Mouse (Mus musculus): ENCODE measurements around the gene Fer1l4. TPM values are rescaled to one million over a fixed set of nuclear protein-coding genes. Genes with fewer than 3 reads are reported as not detected.

The Fer1l4 gene
- polyA plus RNA-seq (2015; fragmentation: Illumina TruSeq; extraction: RNeasy Lipid Tissue Mini Kit (QIAGEN cat#74804); ENCODE audit: insufficient read depth, low replicate concordance), result not detected

DNA sequence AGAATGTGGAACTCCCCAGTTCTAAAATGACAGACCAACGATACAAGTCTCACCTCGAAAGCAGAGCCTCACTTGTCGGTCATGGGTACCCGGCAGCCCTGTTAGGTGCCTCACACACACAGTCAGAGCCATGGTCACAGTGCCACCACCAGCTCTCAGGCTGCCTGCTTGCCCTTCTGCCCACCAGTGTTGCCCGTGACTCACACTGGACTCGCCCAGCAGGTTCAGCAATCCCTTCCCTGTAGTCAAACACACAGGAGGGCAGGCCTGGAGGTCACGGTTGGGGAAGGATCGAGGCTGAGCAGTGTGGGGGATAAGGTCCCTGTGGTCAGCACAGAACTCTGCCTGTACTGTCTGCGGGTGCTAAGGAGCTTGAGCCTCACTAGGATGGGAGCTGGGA, at the start of gene Fer1l4:
Gene Fer1l4, minus strand, starts transcription at position 132 of the 400 bp plus-strand sequence.

DNA sequence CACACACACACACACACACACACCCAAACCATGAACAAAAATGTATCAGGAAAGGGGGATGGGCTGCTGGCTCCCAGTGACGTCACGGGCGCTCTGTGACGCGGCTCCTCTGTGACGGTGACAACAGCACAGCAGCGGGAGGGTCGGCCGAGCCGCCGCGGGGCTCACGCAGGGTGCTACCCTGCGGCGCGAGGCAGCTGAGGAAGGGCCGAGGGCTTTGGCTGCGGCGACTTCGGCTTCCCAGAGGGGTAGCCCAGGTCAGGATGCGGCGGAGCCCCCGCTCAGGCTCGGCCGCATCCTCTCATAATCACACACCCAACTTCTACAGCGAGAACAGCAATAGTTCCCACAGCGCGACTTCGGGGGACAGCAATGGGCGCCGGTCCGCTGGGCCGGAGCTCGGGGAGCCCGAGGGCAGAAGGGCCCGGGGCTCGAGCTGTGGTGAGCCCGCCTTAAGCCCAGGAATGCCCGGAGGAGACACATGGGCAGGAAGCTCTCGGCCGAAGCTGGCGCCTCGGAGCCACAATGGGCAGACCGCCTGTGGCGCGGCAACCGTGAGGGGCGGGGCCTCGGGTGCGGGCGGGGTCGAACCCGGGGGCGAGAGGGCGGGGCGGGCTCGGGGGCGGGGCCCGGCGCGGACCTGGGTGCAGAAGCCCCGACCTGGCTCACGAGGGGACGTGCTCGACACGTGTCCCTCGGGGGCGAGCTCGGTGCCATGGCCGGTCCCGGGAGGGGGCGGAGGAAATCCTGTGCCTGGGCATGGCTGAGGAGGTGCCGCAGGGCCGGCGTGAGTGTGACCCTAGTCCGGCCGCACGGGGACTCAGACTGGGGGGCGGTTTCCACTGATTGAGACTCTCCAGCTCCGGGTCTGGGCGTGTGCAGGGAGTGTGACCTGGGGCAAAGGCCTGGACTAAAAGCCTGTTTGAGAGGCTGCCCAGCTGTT, 12.6 kb upstream of the Fer1l4 start, which contains the start of gene Spag4:
Gene Spag4, plus strand, starts transcription at position 77 of the 943 bp plus-strand sequence.

DNA sequence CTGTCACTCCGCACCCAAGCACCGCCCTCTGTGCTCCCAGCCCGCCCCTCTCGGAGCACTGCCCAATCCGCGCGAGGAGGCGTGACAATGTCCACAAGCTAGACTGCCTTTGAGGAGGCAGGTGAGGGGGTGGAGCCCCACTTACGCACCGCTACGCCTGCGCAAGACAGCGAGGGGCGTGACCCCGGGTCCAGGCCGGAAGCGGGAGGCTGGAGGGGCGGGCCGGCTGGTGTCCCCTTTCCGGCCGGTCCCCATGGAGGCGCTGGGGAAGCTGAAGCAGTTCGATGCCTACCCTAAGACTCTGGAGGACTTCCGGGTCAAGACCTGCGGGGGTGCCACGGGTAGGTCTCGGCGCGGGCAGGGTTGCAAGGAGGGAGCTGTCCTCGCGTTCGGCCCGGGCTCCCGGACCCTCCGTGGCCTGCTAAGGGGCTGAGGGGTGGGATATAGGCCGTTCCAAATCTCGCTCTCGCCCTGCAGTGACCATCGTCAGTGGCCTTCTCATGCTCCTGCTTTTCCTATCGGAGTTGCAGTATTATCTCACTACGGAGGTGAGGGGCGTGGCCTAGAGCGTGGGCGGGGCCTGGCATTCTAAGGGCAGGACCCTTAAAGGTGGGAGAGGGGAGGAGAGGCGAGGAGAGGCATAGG, 44.7 kb downstream of the Fer1l4 start, which contains the start of the genes 6430550D23Rik and Ergic3:
Gene 6430550D23Rik, minus strand, starts transcription at position 90 of the 645 bp plus-strand sequence.
Gene Ergic3, plus strand, starts transcription at position 158 of the 645 bp plus-strand sequence.

Other genes with a start within 250 kb of the Fer1l4 start
- gene BC029722, start 233.5 kb downstream of the Fer1l4 start, polyA plus RNA-seq (2015; fragmentation: Illumina TruSeq; extraction: RNeasy Lipid Tissue Mini Kit (QIAGEN cat#74804); ENCODE audit: insufficient read depth, low replicate concordance), result 19.6 TPM
- 55.5 TPM for gene Eif6, start 226.0 kb downstream of the Fer1l4 start, polyA plus RNA-seq (2015; fragmentation: Illumina TruSeq; extraction: RNeasy Lipid Tissue Mini Kit (QIAGEN cat#74804); ENCODE audit: insufficient read depth, low replicate concordance)
- not detected for gene Fam83c, start 218.1 kb downstream of the Fer1l4 start, polyA plus RNA-seq (2015; fragmentation: Illumina TruSeq; extraction: RNeasy Lipid Tissue Mini Kit (QIAGEN cat#74804); ENCODE audit: insufficient read depth, low replicate concordance)
- 51.4 TPM for gene Uqcc1, start 122.6 kb downstream of the Fer1l4 start, polyA plus RNA-seq (2015; fragmentation: Illumina TruSeq; extraction: RNeasy Lipid Tissue Mini Kit (QIAGEN cat#74804); ENCODE audit: insufficient read depth, low replicate concordance)
- not detected for gene Gm15557, start 112.2 kb downstream of the Fer1l4 start, polyA plus RNA-seq (2015; fragmentation: Illumina TruSeq; extraction: RNeasy Lipid Tissue Mini Kit (QIAGEN cat#74804); ENCODE audit: insufficient read depth, low replicate concordance)
- gene Gdf5, start 107.6 kb downstream of the Fer1l4 start, polyA plus RNA-seq (2015; fragmentation: Illumina TruSeq; extraction: RNeasy Lipid Tissue Mini Kit (QIAGEN cat#74804); ENCODE audit: insufficient read depth, low replicate concordance), result not detected
- 41.4 TPM for gene Cep250, start 96.5 kb downstream of the Fer1l4 start, polyA plus RNA-seq (2015; fragmentation: Illumina TruSeq; extraction: RNeasy Lipid Tissue Mini Kit (QIAGEN cat#74804); ENCODE audit: insufficient read depth, low replicate concordance)
- 3.1 TPM for gene 6430550D23Rik, start 45.0 kb downstream of the Fer1l4 start, polyA plus RNA-seq (2015; fragmentation: Illumina TruSeq; extraction: RNeasy Lipid Tissue Mini Kit (QIAGEN cat#74804); ENCODE audit: insufficient read depth, low replicate concordance)
- 49.9 TPM for gene Ergic3, start 44.9 kb downstream of the Fer1l4 start, polyA plus RNA-seq (2015; fragmentation: Illumina TruSeq; extraction: RNeasy Lipid Tissue Mini Kit (QIAGEN cat#74804); ENCODE audit: insufficient read depth, low replicate concordance)
- 0.32 TPM for gene Spag4, start 12.2 kb upstream of the Fer1l4 start, polyA plus RNA-seq (2015; fragmentation: Illumina TruSeq; extraction: RNeasy Lipid Tissue Mini Kit (QIAGEN cat#74804); ENCODE audit: insufficient read depth, low replicate concordance)
- 53.8 TPM for gene Cpne1, start 59.0 kb upstream of the Fer1l4 start, polyA plus RNA-seq (2015; fragmentation: Illumina TruSeq; extraction: RNeasy Lipid Tissue Mini Kit (QIAGEN cat#74804); ENCODE audit: insufficient read depth, low replicate concordance)
- 39.7 TPM for gene Rbm12, start 59.0 kb upstream of the Fer1l4 start, polyA plus RNA-seq (2015; fragmentation: Illumina TruSeq; extraction: RNeasy Lipid Tissue Mini Kit (QIAGEN cat#74804); ENCODE audit: insufficient read depth, low replicate concordance)
- 28.9 TPM for gene Gm28036, start 74.1 kb upstream of the Fer1l4 start, polyA plus RNA-seq (2015; fragmentation: Illumina TruSeq; extraction: RNeasy Lipid Tissue Mini Kit (QIAGEN cat#74804); ENCODE audit: insufficient read depth, low replicate concordance)
- gene Romo1, start 91.1 kb upstream of the Fer1l4 start, polyA plus RNA-seq (2015; fragmentation: Illumina TruSeq; extraction: RNeasy Lipid Tissue Mini Kit (QIAGEN cat#74804); ENCODE audit: insufficient read depth, low replicate concordance), result 18.4 TPM
- gene Nfs1, start 91.2 kb upstream of the Fer1l4 start, polyA plus RNA-seq (2015; fragmentation: Illumina TruSeq; extraction: RNeasy Lipid Tissue Mini Kit (QIAGEN cat#74804); ENCODE audit: insufficient read depth, low replicate concordance), result 30.9 TPM
- 835 TPM for gene Rbm39, start 127.3 kb upstream of the Fer1l4 start, polyA plus RNA-seq (2015; fragmentation: Illumina TruSeq; extraction: RNeasy Lipid Tissue Mini Kit (QIAGEN cat#74804); ENCODE audit: insufficient read depth, low replicate concordance)
- 32.8 TPM for gene Phf20, start 143.5 kb upstream of the Fer1l4 start, polyA plus RNA-seq (2015; fragmentation: Illumina TruSeq; extraction: RNeasy Lipid Tissue Mini Kit (QIAGEN cat#74804); ENCODE audit: insufficient read depth, low replicate concordance)